Mouse (Mus musculus) lung, postnatal 25 days (tissue): ENCODE results near the gene Vsig10.
A peak's percentile ranks its signal among the peaks of the same experiment; 100 is the strongest.
"Not testable (repeated sequence)": the region's sequence is repeated elsewhere in the genome, so short reads cannot be mapped to it uniquely, and the experiment has no call there.

Source experiments
- DNase-seq: peaks from one replicate; pipeline ENCODE4 v3.0.0; 2022; ENCODE audit warnings: low spot score

The Vsig10 gene

DNA sequence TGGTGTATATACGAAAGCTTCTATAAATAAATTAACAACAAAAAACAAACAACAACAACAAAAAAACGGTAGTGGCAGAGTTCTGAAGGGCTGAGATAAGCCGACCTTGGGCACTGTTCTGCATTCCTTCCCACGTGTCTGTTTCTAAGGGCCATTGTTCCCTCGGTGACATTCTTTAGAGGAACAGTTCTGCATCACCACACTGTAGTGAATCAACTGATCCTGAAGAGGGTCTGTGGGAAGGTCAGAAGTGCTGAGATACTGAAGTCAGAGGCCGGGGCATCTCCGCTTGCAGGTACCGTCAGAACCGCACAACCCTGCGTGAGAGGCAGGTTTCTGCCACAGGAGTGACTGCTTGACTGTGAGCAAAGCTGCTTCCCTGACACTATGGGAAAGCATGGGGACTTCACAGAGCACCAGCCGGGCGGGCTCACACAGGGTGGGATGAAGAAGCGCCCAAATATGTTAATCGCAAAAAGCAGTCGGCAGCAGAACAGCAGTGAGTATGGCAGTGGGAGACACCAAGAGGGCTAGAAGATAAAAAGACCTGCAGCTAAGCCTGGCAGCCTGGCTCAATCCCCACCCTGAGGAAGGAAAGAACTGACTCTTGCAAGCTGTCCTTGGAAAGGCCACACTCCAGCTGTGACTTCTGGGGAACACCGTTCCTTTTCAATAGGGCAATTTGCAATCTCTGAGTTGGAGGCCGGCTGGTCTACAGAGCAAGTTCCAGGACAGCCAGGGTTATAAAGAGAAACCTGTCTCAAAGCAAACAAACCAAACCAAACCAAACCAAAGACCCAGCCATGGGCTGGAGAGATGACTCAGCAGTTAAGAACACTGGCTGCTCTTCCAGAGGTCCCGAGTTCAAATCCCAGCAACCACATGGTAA, 14.9 kb upstream of the Vsig10 start:
- no peak for DNase-seq

DNA sequence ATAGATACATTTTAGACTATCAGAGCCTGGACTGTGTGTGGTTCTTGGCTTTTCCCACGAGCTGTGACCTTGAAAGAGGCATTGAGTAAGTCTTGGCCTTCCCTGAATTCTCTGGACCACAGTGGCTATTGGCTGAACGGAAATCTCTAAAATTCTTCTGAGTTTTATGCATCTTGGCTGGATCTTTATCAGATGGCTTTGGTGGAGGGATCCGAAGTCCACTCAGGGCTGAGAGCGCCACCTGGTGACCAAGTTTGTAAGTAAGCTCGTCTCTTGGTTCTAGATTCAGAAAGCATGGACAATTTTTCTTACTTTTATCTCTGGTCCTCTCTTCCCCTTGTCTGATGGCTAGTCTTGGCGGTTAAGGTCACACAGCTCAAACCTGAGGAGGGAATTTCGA, 13.9 kb upstream of the Vsig10 start:
- DNase-seq = peak; percentile 76

DNA sequence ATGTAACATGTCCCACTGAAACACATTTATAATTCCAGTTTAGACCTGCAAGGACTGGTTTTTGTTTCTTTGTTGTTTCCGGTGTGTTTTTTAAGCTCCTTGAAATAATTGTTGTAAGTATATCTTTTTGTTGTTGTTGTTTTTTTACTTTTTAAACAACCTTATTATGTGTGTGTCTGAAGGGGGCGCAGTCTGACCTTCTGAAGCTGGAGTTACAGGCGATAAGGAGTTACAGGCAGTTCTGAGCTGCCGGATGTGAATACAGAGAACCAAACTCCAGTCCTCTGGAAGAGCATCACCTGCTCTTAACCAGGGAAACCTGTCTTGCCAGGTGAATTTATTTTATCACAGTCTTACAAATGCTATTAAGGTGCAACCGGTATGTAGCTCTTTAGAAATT, 13.1 kb upstream of the Vsig10 start:
- DNase-seq = no peak

DNA sequence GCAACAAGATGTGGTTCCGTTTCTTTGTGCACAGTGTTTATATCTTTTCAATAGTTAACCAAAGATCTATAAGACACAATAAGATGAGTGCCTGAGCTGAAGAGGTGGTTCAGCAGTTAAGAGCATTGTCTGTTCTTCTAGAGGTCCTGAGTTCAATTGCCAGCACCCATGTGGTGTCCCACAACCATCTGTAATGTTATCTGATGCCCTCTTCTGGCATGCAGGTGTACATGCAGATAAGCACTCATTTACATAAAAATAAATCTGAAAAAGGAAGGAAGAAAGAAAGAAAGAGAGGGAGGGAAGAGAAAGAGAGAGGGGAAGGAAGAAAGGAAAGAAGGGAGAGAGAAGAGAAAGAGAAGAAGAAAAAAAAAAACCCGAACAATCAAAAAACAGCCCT, 12.1 kb upstream of the Vsig10 start:
- no peak for DNase-seq

DNA sequence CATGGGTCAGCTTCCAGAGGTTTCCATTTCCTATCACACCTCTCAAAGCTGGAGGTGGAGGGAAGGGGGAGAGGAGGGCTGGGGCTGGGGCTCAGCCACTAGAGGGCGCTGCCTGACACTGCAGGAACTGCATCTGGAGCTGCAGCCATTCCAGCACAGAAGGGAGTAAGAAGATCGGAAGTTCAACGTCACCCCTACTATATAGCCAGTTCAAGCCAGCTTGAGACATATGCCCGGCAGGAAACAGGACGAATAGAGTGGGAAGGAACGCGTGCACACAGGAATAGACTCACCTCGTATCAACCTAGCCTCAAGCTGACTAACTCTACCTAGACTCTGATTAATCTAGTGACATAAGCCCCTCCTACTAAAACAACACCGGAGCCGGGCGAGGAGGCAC, 11.2 kb upstream of the Vsig10 start:
- DNase-seq = peak; percentile 81

DNA sequence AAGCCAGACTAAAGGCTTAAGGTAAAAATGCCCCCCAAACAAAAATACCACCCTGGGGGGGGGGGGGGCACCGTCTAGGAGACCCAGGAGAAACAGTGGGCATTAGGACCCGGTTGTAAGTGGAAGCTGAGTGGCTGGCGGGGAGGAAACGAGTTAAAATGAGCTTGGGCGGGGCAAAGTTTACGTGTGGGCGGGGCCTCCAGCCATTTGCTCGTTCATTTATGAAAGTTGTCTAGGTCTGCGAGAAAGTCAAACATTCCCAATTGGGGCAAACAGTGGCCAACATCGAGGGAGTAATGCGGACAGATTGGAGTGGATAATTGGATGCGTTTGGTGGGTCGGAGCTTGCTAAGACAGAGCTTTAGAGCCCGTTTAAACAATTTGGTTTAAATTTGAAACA, 5.5 kb upstream of the Vsig10 start:
- peak; percentile 71 for DNase-seq

DNA sequence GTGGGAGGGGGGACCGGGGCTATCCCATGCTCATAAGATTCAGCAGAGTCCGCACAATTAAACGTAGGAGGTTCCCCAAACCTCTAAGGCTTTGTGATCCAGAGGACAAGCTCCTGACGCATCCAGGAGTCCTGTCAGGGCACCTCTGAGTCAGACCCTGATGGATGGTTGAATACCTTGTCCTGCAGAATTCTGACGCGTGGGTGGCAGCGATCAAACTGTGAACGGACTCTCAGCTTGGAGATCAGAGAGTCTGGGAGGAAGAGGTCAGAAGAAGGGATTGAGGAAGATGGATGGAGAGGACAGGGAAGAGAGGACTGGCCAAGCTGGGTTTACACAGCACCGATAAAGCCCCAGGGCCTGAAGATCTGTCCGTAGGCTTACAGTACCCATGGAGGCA, 5.0 kb upstream of the Vsig10 start:
- no peak for DNase-seq

DNA sequence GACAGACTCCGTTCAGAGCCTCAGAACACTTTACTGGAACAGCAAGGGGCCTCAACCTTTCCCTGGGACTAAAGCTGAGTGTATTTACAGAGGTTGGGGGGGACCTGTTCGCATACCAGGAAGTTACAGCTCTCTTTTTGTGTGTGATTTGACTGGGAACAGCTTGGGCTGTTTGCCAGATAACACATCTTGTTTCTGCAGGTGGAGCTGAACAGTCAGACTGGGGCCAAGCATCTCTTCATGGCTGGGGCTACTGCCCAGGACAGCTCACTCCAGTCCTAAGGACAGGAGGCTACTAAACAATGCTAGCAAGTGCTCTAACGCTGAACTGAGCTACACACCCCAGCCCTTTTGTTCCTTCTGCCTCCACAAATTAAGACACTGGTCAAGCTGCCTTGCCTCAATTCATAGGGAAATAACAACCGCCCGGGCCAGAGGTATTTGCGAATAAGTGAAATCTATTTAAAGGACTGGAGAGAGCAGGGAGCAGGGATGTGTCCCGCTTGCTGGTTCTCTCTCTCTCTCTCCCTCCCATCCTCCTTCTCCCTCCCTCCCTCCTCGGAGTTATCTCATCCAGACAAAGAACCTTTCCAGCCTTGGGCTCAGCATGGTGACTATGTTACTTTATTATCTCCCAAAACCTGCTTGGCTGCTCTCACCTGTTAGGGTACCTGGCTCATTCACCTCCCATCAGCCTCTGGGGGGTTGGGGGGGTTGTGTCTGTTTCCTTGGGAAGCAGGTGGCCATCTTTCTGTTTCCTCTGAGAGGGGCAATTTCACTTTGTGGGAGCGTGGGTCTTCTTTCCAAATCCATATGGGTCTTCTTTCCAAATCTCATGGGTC, 4.1 kb upstream of the Vsig10 start:
- DNase-seq = peak; percentile 37

DNA sequence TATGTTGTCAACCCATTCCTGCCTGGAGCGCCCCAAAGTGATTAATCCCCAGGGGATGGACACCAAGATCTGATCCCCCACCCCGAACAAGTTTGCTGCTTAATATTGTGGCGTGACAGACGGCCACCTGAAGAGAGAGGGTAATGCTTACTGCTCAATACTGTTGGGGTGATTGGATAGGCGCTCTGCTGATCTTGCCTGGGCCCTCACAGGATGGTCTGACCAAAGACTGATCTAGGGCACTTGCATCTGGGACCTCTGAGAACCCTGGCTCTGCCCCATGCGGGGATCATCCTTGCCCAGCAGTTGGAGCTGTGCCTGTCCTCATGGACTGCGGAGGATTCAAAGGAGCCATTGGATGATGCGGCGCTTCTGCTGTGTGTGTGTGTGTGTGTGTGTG, 4.9 kb downstream of the Vsig10 start:
- DNase-seq = no peak

DNA sequence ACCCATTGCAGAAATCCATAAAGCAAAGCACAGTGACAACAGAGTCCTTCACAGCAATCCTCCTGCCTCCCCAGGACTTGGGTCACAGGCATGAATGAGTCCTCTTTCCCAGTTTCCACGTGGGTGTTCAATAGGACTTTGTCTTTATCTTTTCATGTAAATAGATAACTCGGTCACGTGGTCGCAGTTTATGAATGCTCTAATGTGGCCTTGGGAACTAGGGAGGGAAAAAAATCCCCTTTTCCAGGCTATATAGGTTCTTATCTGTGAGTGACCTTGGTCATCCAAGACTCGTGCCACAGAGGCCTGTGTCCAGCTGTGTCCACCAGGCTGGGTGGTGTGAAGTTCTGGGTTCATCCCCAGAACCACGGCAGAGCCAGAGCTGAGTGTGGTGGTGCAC, 7.5 kb downstream of the Vsig10 start:
- no peak for DNase-seq

DNA sequence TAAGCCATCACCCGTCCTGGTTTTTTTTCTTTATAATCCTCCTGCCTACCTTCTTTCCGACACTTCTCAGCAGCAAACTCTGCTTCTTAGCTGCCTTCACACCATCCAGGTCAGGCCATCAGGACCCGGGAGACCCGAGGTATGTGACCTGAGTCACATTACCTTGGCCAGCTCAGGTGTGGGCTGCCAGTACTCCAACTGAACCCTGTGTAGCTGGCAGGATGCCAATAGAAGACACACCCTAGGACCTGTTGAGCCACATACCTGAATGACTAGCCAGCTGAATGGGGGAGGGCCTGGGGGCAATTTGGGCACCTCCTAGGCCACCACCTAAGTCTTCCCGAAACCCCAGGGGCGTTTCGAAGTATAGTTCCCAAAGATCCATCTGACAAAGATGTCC, 11.6 kb downstream of the Vsig10 start:
- DNase-seq = peak; percentile 69

DNA sequence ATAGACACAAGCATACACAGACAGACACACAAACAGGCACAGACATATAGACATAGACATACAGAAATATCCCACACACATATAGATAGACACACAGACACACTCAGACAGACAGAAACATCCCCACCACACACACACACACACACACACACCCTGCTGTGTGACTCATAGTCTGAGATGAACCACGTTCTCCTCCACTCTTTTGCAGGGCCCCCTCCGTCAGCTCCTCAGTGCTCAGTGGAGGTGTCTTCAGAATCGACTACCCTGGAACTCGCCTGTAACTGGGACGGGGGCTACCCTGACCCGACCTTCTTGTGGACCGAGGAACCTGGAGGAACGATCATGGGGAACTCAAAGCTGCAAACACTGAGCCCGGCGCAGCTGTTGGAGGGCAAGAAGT, 19.1 kb downstream of the Vsig10 start:
- no peak for DNase-seq

DNA sequence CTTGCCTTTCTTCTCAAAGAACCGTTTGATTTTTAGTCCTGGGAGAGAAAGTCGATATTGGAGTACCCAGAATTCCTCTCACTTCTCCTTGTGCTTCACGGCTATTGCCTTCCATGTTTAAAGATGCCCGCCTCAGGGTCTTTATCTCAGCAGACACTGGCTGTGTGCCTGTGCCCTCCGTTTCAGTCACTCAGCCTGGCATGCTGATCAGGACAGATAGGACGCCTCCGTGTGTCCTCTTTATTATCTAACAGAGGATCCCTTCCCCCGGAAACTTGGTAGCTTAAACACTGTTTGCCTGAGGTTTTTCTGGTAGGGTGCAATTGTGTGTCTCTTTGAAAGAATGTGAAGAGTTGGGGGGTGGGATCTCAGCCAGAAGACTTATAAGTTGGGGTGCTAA, 19.6 kb downstream of the Vsig10 start:
- no peak for DNase-seq

DNA sequence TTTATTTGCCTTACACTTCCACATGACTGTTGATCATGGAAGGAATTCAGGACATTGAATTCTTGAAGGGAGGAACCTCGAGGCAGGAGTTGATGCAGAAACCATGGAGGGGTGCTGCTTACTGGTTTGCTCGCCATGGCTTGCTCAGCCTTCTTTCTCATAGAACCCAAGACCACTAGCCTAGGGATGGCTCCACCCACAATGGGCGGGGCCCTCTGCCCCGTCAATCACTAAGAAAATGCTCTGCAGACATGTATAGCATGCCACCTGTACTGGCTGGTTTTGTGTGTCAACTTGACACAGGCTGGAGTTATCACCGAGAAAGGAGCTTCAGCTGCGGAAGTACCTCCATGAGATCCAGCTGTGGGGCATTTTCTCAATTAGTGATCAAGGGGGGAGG, 21.2 kb downstream of the Vsig10 start:
- no peak for DNase-seq

DNA sequence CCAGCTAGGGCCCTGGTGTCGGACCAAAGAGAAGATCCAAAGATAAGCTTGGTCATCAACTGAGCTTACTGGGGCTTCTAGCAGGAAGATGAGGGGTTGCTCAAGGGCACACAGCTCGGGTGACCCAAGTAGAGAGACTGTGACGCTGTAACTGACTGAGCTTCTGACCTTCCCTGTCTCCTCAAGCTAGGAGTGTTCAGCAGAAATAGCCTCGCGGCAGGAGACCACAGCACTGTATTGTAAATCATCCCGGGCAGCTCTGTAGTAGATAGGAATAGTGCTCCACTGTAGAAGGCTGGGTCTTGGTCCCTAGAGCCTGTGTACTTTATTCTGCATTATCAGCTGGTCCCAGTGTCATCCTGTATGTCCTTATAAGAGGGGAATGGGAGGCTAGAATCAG, 23.0 kb downstream of the Vsig10 start:
- DNase-seq = no peak

DNA sequence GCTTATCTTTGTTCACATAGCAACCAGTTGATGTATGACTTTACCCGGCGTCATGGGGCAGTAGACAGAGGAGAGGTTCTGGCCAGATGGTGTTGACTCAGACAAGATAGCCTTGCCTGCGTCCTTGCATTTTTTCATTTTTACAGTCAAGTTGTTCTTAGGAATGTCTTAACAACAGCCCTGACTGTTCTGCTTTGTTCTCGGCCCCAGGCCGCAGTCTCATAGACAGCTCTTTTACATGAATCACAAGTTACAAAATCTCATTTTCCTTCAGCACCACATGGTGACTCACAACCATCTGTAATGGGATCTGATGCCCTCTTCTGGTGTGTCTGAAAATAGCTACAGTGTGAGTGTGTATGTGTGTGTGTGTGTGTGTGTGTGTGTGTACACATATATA, 25.6 kb downstream of the Vsig10 start:
- DNase-seq = not testable (repeated sequence)

DNA sequence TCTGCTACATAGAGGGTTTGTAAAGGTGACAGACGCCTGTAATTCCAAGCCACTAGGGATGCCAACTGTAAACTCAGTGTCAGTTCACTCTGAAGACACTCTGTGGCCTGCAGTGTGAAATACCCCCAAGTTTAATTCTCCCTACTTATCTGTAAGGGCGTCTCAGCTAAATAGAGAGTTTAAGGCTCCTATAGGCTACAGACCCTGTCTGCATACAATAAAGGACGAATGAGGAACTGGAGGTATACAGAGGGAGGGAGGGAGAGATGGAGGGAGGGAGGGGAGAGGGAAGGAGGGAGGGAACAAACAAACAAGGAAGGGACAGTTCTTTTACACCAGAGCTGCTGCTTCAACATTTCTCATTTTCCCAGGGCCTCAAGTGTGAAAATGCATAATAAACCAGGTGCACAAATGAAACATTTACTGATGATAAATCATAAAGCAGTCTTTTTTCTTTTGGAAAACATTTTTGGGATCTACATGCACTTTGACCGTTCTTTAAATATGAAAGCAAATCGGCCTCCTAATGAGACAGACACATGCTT, 26.6 kb downstream of the Vsig10 start:
- DNase-seq = no peak

DNA sequence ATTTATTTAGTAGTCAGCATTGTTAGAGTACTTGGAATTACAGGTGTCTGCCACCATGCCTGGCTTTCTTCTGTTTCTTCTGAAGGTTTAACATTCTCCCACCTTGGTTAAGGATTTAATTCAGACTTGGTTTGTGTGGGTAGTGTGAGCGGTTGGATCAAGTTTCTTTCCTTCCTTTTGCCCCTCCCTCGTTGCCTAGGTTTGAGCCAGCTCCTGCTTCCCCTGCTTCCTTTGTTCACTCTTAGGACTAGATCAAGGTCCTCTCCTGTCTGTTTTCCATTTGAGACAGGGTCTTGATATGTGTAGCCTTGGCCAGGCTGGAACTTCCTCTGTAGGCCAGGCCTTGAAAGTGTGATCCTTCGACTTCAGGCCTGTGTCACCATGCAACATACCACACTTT, 27.4 kb downstream of the Vsig10 start:
- no peak for DNase-seq

DNA sequence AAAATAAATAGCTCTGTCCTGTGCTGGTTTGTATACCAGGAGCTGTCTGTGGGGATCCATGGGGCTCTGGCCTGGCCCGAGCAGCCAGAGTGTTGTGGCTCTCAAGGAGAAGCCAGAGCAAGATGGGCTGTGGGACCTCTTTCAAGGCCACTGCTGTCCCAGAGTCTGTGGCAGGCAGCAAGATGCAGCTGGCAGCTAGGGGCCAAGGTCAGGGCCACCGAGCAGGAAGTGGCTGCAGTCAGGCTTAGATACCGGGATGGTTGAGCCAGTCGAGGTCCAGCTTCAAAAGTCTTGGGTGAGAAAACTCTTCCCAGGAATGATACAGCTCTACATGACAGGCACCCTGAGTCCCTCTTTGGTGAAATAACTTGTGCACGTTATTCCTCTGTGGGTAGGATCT, 28.1 kb downstream of the Vsig10 start:
- no peak for DNase-seq

DNA sequence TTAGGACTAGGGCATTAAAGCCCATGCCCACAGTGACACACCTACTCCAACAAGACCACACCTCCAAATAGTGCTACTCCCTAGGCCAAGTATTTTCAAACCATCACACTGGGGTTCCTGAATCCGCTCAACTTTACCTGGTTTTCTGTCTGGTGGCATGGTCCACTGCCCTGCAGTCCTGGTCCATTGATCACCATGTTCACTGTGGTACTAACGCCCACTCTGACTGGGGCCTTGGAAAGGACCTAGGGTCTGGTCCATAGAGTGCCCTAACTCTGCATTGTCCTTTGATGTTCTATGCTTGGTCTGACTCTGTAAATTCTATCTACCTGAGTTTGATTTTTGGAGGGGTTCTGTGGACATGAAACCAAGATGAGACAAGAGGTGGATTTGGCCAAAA, 29.0 kb downstream of the Vsig10 start:
- DNase-seq = no peak

DNA sequence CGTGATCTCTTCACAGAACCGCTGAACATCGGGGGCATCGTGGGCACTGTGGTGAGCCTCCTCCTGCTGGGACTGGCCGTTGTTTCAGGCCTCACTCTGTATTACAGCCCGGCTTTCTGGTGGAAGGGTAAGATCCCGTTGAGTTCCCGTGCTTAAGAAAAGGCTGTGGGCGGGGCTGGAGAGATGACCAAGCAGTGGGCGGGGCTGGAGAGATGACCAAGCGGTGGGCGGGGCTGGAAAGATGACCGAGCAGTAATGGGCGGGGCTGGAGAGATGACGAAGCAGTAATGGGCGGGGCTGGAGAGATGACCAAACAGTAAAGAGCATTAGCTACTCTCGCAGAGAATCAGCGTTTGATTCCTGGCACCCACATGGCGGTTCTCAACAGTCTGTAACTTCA, 29.4 kb downstream of the Vsig10 start:
- peak; percentile 69 for DNase-seq

DNA sequence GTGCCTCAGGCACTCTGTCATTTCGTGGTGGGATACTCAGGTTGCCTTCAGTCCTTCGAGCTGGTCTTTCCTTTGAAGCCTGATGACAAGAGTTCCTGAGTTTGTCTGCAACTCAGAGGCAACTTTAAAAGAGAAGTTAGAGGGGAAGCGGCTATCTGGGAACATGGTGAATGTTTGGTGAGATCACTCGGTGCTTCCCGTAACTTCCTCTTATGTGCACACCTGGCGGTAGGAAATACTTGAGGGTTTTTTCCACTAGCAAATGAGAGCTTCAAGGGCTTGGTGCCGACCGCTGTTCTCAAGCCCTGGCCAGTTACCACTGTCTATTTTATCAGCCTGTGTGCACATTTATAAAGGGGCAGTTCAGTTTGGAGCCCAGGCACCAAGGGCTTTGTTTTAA, 35.2 kb downstream of the Vsig10 start:
- DNase-seq = peak; percentile 18

DNA sequence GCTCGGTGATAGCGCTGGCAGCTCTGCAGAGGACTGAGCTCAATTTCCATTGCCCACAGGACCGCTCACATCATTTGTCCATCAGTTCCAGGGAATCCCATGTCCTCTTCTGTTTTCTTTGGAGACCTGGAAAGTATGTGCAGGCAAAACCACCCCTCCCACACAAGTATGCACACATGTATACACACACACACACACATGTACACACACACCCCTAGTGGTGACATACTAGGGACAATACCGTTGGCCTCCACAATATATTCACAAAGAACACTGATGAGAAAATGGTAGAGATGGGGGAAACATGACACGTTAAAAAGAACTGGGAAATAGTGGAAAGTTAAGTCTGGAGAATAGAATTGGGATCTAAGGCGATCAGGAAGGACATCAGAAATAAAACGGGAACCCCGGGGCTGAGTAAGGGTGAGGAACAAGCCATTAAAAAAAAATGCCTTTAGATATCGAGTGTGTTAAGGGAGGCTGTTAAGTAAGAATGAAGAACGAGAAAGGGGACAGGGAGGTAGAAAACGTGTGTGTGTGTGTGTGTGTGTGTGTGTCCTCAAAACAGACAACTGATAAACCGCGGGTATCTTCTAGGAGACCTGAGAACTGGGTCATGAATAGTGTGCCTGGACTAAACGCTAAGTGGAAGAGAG, 36.9 kb downstream of the Vsig10 start:
- no peak for DNase-seq
